Mouse (Mus musculus) bone marrow, adult 2 months (tissue): ENCODE results near the gene Barhl2. TPM values are rescaled to one million over a fixed set of nuclear protein-coding genes. Genes with fewer than 3 reads are reported as not detected.

Experiments used
- H3K27ac ChIP-seq: fragments of 200-500 bp; 2 replicates; pipeline ENCODE4 v1.5.1; 2012; ENCODE audit warnings: low read depth, mild to moderate bottlenecking, control low read depth, inconsistent platforms, low read length; ENCODE audit not compliant: control insufficient read depth, poor library complexity, insufficient read depth
- H3K4me1 ChIP-seq: fragments of 200-500 bp; 2 replicates; pipeline ENCODE4 v1.6.1; 2011; ENCODE audit warnings: low read length; ENCODE audit not compliant: control insufficient read depth, insufficient read depth
- H3K4me3 ChIP-seq: fragments of 200-500 bp; replicated peaks from 2 replicates; pipeline ENCODE3; 2011; ENCODE audit warnings: mild to moderate bottlenecking, low read depth, low read length, control low read depth; ENCODE audit not compliant: control insufficient read depth
- CTCF ChIP-seq: fragments of 200-500 bp; IDR thresholded peaks from 2 replicates; pipeline ENCODE4 v1.5.1; 2011; ENCODE audit warnings: low read length, control low read depth; ENCODE audit not compliant: control insufficient read depth, insufficient read depth
- POLR2A ChIP-seq: fragments of 200-500 bp; IDR thresholded peaks from 2 replicates; pipeline ENCODE4 v1.6.1; 2011; ENCODE audit warnings: low read depth, mild to moderate bottlenecking, control low read depth, low read length, borderline replicate concordance; ENCODE audit not compliant: control insufficient read depth
- WGBS: fragments of 180-500 bp; shearing (Covaris S2); methylation state at CpG from one replicate; pipeline ENCODE4 v1.1.7; 2018; 5-methylcytosine and 5-hydroxymethylcytosine counted together
- polyA plus RNA-seq: library from polyadenylated mRNA; stranded (reverse); fragments of >200 nt; gene quantifications from 2 replicates; pipeline ENCODE4 v1.2.4, GENCODE M21; 2011; ENCODE audit warnings: low replicate concordance; ENCODE audit not compliant: missing spikeins, insufficient read depth, insufficient read length

Gene Barhl2
- not detected in 2 replicates for polyA plus RNA-seq

DNA sequence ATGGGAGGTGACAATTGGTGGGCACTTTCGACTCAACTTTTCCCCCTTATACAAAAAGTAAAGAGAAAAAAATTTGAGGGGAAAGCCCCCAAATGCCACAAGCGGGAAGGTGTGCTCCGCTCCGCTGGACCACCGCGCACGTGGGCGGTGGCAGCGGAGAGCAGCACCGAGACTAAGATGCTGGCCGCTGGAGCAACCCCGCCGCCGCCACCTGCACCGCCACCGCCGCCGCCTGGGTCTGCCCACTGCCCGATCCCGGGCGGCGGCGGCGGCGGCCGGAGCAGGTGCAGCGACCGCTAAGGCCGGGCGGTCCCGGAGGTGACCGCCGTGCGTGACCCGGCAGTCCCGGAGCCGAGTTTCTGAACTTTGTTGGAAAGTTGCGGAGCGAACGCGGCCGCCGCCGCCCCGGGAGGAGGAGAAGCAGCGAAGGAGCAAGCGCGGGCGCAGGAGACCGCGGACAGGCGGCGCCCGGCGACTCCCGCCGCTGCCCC lies at the start of gene Barhl2:
Gene Barhl2 (minus strand): TSS at position 181 of the 491 bp plus-strand sequence.
- Histone ChIP-seq H3K27ac (no peak within 1 kb of the TSS; the same call in 1 of the 2 replicates), H3K4me1 (no peaks in the 10 kb centered on the region), H3K4me3 (no peak within 1 kb of the TSS)
- TF ChIP-seq CTCF (no peak), POLR2A (no peak)
- under 1% methylated on average over 51 of the region's 57 CpGs for WGBS

DNA sequence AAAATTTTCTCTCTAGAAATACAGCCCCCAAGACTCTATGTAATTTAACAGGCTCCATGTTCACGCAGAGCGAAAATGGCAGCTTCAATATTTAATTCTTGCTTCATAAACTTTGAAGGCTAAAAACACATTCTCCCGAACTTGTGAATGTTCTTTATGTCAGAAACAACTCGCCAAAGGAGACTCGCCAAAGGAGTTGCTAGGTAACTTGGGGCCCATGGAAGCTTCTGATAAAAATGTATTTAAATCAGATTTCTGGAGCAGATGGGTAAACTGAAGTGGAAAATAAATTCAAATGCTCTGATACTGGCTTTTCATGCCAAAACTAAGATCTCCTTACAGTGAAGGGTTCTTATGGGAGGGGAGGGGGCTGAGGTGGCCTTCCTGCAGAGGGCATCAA lies 48.1 kb upstream of the Barhl2 start:
- TF ChIP-seq POLR2A (no peak), CTCF (no peak)
- no peaks in the 10 kb centered on the region for H3K4me1 ChIP-seq

DNA sequence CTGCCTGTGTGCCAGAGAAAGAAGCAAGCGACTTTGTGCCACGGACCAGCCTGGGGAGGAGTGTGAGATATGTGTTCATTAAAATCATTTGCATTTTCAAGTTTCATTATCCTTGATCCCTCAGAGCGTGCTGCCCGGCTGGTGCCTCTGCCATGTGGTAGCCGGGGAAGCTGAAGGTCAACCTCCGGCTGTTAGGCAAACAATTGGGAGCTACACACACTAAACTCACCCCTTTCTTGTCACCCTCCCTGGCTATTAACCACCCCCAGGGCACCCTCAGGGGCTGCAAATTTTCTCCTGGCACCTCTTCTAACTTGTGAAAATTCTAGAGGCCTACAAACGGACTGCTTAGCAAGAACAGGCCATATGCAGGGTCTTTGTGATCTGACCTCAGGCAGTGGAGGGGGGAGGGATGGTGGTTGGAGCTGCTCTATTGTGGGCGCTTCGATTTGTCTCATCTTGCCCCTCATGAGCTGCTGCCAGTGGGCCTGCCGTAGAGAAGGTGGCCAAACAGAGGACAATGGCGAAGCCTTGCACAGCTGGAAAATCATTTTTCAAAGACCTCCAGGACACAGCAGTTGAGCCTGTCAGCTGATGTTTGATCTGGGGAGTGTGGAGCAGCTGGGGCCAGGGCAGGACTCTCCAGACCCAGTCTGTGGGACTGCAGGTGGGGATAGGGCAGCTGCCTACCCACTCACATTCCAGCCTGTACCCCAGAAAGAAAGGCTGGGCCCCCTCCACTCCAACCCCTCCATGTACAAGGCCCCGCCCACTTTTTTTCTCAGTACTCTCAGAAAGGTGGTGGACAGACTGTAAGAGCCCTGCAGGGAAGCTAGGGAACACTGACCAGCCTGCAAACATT lies 44.9 kb upstream of the Barhl2 start:
- Histone ChIP-seq H3K4me1 (no peaks in the 10 kb centered on the region), H3K4me3 (no peak overlapping the region), H3K27ac (no peak overlapping the region)
- TF ChIP-seq POLR2A (no peak), CTCF (no peak)
- WGBS = 79% methylated on average over 12 of the region's 12 CpGs

More for the DNA sequence above, 48.1 kb upstream of the Barhl2 start:
- 76% methylated on average over 5 of the region's 5 CpGs for WGBS
- Histone ChIP-seq H3K4me3 (no peak overlapping the region), H3K27ac (no peak overlapping the region)

DNA sequence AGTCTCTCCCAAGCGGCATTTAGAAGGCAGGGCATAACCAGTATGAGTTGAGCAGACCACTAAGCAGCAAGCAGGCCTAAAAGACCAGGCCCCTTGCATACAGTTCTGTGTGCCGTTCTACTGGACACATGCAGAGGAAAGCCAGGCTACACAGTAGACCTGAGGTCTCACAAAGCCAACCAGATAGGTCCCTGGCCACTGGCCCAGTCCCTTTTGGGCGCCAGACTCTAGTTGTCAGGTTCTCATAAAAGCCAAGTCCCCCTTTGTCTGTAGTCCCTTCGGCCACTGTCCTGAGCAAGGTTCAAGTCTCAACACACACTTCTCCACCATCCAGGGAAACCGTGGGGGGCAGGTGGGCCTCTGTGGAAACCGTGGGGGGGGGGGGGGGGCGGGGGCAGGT lies 44.3 kb upstream of the Barhl2 start:
- Histone ChIP-seq H3K4me1 (no peaks in the 10 kb centered on the region), H3K27ac (no peak overlapping the region), H3K4me3 (no peak overlapping the region)
- TF ChIP-seq POLR2A (no peak), CTCF (no peak)
- whole genome bisulfite sequencing = 68% methylated on average over 7 of the region's 7 CpGs

GRCm38 (mm10) chr5:106491771-106492170 lies 33.8 kb upstream of the Barhl2 start:
- no peak overlapping the region for H3K27ac ChIP-seq
- H3K4me1 ChIP-seq = no peaks in the 10 kb centered on the region
- 62% methylated on average over 8 of the region's 8 CpGs for WGBS
- TF ChIP-seq CTCF = no peak
- no peak for TF ChIP-seq POLR2A
- H3K4me3 ChIP-seq = no peak overlapping the region

DNA sequence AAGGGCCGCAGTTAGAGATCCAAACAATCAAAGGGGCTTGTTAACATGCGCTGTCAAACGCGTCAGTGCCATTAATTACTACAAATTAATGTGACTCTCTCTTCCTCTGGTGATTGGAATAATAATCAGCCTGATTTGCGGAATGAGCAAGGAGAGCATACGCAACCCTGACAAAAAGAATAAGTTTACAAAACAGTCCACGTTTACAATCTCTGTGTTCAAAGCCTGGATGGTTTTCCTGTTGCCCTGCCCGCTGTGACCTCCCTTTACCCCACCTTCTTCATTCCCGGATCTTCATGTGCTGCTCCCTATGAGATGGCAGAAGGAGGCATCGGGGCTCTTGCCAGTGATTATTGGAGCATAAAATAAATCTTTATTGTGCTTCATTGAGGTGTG lies 14.1 kb upstream of the Barhl2 start:
- TF ChIP-seq POLR2A (no peak), CTCF (no peak)
- H3K4me3 ChIP-seq = no peak overlapping the region
- WGBS = 16% methylated on average over 10 of the region's 10 CpGs
- H3K27ac ChIP-seq = no peak overlapping the region
- H3K4me1 ChIP-seq = no peaks in the 10 kb centered on the region

- Histone ChIP-seq H3K4me1 (no peaks in the 10 kb centered on the region), H3K27ac (no peak overlapping the region), H3K4me3 (no peak overlapping the region)
- TF ChIP-seq CTCF (no peak), POLR2A (no peak)
- 25% methylated on average over 13 of the region's 13 CpGs for WGBS
Measured at GRCm38 (mm10) chr5:106471235-106472104, 13.5 kb upstream of the Barhl2 start.

DNA sequence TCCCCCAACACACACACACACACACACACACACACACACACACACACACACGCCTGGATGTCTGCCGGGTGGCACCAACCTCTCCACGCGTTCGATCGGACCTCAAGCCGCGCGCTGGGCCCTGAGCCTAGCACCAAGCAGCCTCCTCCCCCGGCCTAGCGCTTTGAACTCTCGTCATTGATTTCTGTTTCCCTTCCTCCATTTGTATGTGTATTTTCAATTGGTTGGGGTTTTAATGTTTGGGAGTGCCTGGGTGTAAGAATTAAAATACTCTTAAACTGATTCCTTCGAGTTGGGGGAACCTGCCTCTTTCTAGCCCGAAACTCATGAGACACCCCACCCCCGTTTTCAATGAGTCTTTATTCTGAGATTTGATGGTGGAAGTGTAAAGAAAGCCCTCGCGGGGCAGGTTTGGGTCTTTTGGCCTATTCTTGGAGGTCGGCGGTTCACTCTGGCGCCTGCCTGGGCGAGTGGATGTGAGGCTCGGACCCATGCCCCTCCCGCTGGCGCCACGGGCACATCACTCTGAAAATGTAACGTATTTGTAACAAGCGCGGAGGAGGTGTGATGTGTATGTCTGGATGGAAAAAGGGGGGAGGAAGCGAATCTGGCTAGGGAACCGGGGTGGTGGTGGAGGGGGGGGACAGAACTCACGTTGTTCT lies 7.3 kb upstream of the Barhl2 start:
- H3K4me1 ChIP-seq = no peaks in the 10 kb centered on the region
- WGBS = 5% methylated on average over 31 of the region's 31 CpGs
- no peak overlapping the region for H3K27ac ChIP-seq
- no peak overlapping the region for H3K4me3 ChIP-seq
- no peak for TF ChIP-seq POLR2A
- TF ChIP-seq CTCF = no peak
